ENCODE assay signal across 12 mouse cellular contexts in the genomic region with DNA sequence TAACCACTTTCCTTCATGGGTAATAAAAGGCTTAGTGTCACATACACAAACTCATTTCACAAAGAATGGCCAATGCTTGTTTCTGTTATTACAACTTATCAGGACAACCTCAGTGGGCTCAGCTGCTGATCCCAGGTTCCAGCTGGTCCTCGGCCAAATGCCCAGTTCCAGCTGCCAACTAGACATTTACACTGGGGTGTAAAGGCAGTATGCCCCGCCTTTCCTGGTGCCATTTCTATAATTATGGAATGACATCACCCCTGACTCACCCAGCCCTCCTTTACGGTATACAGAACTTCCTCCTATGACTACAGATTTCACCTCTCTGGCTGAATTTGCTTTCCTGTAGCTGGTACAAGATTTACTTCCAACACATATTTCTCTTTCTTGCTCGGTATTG.
DNase-seq lines count a peak whose midpoint lies in the region; ATAC-seq and TF ChIP-seq lines count a peak whose summit lies in the region.
"Had no signal": no experiment of that assay in that cellular context is flagged by ENCODE, and none has a peak within 500 bp of the region (broad histone marks: within the 10 kb centered on the region; RNA-seq: fewer than 3 reads in every experiment).

No protein-coding gene starts in this region.

- no peak overlapping the region for H3K4me3 ChIP-seq in heart, embryonic 15.5 days
- H3K4me3 ChIP-seq in forebrain, postnatal 0 days (ENCODE audit: low read depth, low read length): no peak overlapping the region
- H3K4me3 ChIP-seq: limb, embryonic 13.5 days had no signal

- H3K27me3 ChIP-seq in heart, embryonic 15.5 days: no peaks in the 10 kb centered on the region
- H3K27me3 ChIP-seq in forebrain, postnatal 0 days (ENCODE audit: insufficient read depth, low read length): no peaks in the 10 kb centered on the region

- no peaks in the 10 kb centered on the region for H3K36me3 ChIP-seq in heart, embryonic 15.5 days
- no peaks in the 10 kb centered on the region for H3K36me3 ChIP-seq in forebrain, postnatal 0 days (ENCODE audit: insufficient read depth)
- H3K36me3 ChIP-seq: limb, embryonic 13.5 days had no signal

- H3K9me3 ChIP-seq in heart, embryonic 15.5 days (replicated peaks): no peaks in the 10 kb centered on the region
- H3K9me3 ChIP-seq in forebrain, postnatal 0 days (ENCODE audit: low read length): no peaks in the 10 kb centered on the region
- H3K9me3 ChIP-seq: limb, embryonic 13.5 days had no signal

- peak; percentile 71 to 78 for DNase-seq in cerebellum, postnatal 10 days
- no peak for DNase-seq in cerebellum, postnatal 36 days
- DNase-seq in 3T3-L1 (ENCODE audit: low read depth, low spot score): peak; percentile 64
- peak; percentile 76 for DNase-seq in lung, postnatal 10 days
- no peak for DNase-seq in right cerebral cortex, adult 2 months (ENCODE audit: low spot score in 2 of 2)
- DNase-seq in thymus, postnatal 0 days (ENCODE audit: low spot score): no peak
- DNase-seq in forebrain, postnatal 0 days: no peak
- DNase-seq: adrenal gland, adult 2 months; kidney, adult 11 months had no signal

- ATAC-seq in heart, embryonic 15.5 days (replicated peaks; ENCODE audit: insufficient number of reproducible peaks, insufficient read depth, low FRiP score, low read depth): peak; percentile 65
- ATAC-seq in forebrain, postnatal 0 days: no peak
- ATAC-seq: forebrain, embryonic 16.5 days had no signal

- 37% methylated on average over 4 of the region's 4 CpGs for WGBS in heart, embryonic 15.5 days
- 62% methylated on average over 4 of the region's 4 CpGs for WGBS in forebrain, postnatal 0 days

- H3K9ac ChIP-seq in heart, embryonic 15.5 days: no peak overlapping the region
- H3K9ac ChIP-seq in forebrain, postnatal 0 days: no peak overlapping the region
- H3K9ac ChIP-seq: limb, embryonic 13.5 days had no signal

- TF ChIP-seq CTCF in forebrain, postnatal 0 days (IDR thresholded peaks at IDR 0.05; ENCODE audit: low read depth): no peak

- H3K4me2 ChIP-seq in heart, embryonic 15.5 days: no peak overlapping the region
- no peak overlapping the region for H3K4me2 ChIP-seq in forebrain, postnatal 0 days (ENCODE audit: low read depth)
- H3K4me2 ChIP-seq: limb, embryonic 13.5 days had no signal

- H3K27ac ChIP-seq in heart, embryonic 15.5 days: peak overlapping the region; percentile 8; the same call in 1 of the 2 replicates
- no peak overlapping the region for H3K27ac ChIP-seq in forebrain, postnatal 0 days (ENCODE audit: low read depth, low read length)
- H3K27ac ChIP-seq: limb, embryonic 13.5 days had no signal

- H3K4me1 ChIP-seq in heart, embryonic 15.5 days (replicated peaks): peaks cover 62% of the 10 kb centered on the region
- no peaks in the 10 kb centered on the region; the same call in 1 of the 2 replicates for H3K4me1 ChIP-seq in forebrain, postnatal 0 days (ENCODE audit: insufficient read depth)

Comparison
In these comparisons a context has a peak if more than half of its experiments do, and no peak if none do; other contexts are left out.
1. DNase-seq: peak in cerebellum, postnatal 10 days (2 of 2), 3T3-L1 (single experiment) and lung, postnatal 10 days (single experiment); none in cerebellum, postnatal 36 days (0 of 2), right cerebral cortex, adult 2 months (0 of 2), thymus, postnatal 0 days (single experiment) and forebrain, postnatal 0 days (single experiment).